Mouse (Mus musculus) liver, adult 2 months (tissue): ENCODE measurements around the gene Gla.

Experiments used
- CTCF ChIP-seq: fragments of 200-500 bp; IDR thresholded peaks from 2 replicates; pipeline ENCODE4 v1.5.1; 2011; ENCODE audit warnings: low read depth, low read length, control low read depth
- POLR2A ChIP-seq: fragments of 200-500 bp; IDR thresholded peaks from 2 replicates; pipeline ENCODE4 v1.6.1; 2011; ENCODE audit warnings: low read length, control low read depth; ENCODE audit not compliant: insufficient read depth; ENCODE audit errors: extremely low read depth

DNA sequence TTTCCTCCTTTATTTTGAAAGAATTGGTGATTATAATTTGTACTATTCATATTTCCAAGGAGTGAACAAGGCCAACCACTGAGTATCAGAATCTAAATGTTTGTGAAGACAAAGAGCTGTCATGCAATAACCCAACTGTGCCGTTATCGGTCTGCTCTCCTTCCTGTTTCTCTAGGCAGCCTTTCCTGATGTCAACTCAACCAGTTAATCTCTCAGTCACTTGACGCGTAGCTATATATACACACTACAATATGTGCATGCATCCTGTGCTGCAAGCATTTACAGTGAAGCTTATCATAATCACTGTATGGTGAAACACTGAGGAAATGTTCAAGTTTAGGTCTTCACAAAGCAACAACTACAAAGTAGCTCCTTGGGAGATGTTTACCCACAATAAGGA lies 36.6 kb downstream of the Gla start:
- no peak for TF ChIP-seq CTCF
- no peak for TF ChIP-seq POLR2A
